In the genomic region with DNA sequence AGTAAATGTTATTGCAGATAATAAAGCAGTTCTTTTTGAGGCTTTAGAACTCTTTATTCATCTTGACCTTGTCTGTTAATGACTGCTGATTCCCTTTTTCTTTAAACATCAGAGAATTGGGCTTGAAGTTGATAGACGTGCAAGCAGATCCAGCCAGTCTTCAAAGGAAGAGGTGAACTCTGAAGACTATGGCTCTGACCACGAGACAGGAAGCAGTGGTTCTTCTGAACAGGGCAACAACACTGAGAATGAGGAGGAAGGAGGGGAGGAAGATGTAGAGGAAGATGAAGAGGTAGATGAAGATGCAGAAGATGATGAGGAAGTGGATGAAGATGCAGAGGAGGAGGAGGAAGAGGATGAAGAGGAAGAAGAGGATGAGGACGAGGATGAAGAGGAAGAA, we compare ENCODE assay signal across 18 mouse cellular contexts. TPM values are rescaled to one million over a fixed set of nuclear protein-coding genes. Genes with fewer than 3 reads are reported as not detected.
DNase-seq lines count a peak whose midpoint lies in the region; ATAC-seq lines count a peak whose summit lies in the region.
"Had no signal": no experiment of that assay in that cellular context is flagged by ENCODE, and none has a peak within 500 bp of the region (broad histone marks: within the 10 kb centered on the region; RNA-seq: fewer than 3 reads in every experiment).

No protein-coding gene starts in this region.

- no peaks in the 10 kb centered on the region for H3K4me1 ChIP-seq in liver, embryonic 12.5 days
- H3K4me1 ChIP-seq: embryonic facial prominence, embryonic 12.5 days; heart, embryonic 12.5 days; hindbrain, embryonic 10.5 days had no signal

- H3K4me3 ChIP-seq in liver, embryonic 12.5 days: no peak overlapping the region
- H3K4me3 ChIP-seq: embryonic facial prominence, embryonic 12.5 days; heart, embryonic 12.5 days; hindbrain, embryonic 10.5 days had no signal

- no peaks in the 10 kb centered on the region for H3K27me3 ChIP-seq in liver, embryonic 12.5 days (replicated peaks)
- H3K27me3 ChIP-seq: CH12.LX; embryonic facial prominence, embryonic 12.5 days; heart, embryonic 12.5 days; Patski had no signal

- 54% methylated on average over 3 of the region's 3 CpGs for WGBS in liver, embryonic 12.5 days (ENCODE audit: insufficient replicate concordance)

- H3K27ac ChIP-seq in liver, embryonic 12.5 days: no peak overlapping the region
- H3K27ac ChIP-seq: embryonic facial prominence, embryonic 12.5 days; hindbrain, embryonic 10.5 days; hindbrain, embryonic 14.5 days had no signal

- H3K4me2 ChIP-seq in liver, embryonic 12.5 days: no peak overlapping the region
- H3K4me2 ChIP-seq: embryonic facial prominence, embryonic 12.5 days; heart, embryonic 12.5 days; hindbrain, embryonic 14.5 days had no signal

- no peak overlapping the region for H3K9ac ChIP-seq in liver, embryonic 12.5 days
- H3K9ac ChIP-seq: embryonic facial prominence, embryonic 12.5 days; heart, embryonic 12.5 days; hindbrain, embryonic 14.5 days had no signal

- ATAC-seq in granulocyte monocyte progenitor cell, adult 5-6 weeks (replicated peaks; ENCODE audit: poor library complexity, severe bottlenecking): peak; percentile 37
- ATAC-seq in liver, embryonic 12.5 days: no peak
- ATAC-seq: forebrain, embryonic 16.5 days; intestine, postnatal 0 days; Patski had no signal

- peak; percentile 47 for DNase-seq in CD4-positive helper T cell, adult 2 months (ENCODE audit: low read depth, low spot score)
- DNase-seq in T-cell, adult 2 months (ENCODE audit: low spot score): peak; percentile 60
- no peak for DNase-seq in c-Kit-positive CD71-positive TER-119-positive erythroid progenitor cells, embryonic 14.5 days (ENCODE audit: low spot score)
- DNase-seq in urinary bladder, adult 18-20 months (ENCODE audit: low spot score in 2 of 2): no peak
- DNase-seq: adrenal gland, adult 8-10 months; cerebellum, adult 18-20 months; cerebellum, postnatal 10 days; gastrocnemius, postnatal 10 days had no signal

- peaks cover 53% of the 10 kb centered on the region for H3K36me3 ChIP-seq in liver, embryonic 12.5 days

- no peaks in the 10 kb centered on the region for H3K9me3 ChIP-seq in liver, embryonic 12.5 days (replicated peaks)
- H3K9me3 ChIP-seq: embryonic facial prominence, embryonic 12.5 days; heart, embryonic 12.5 days; hindbrain, embryonic 10.5 days had no signal

RNA-seq across cellular contexts. Expression of gene Ythdc1, which starts 12.8 kb away (rescaled TPM):
- 86.3 and 90.3 TPM in 2 replicates for total RNA-seq in granulocyte monocyte progenitor cell, adult 5-6 weeks (2014; fragmentation: Nextera tagmentation)
- 124 TPM in 2 replicates for total RNA-seq in granulocyte monocyte progenitor cell, adult 5-6 weeks (2017)
- 23.2 and 23.9 TPM in 2 replicates for polyA plus RNA-seq in liver, embryonic 12.5 days (2016; fragmentation: Nextera tagmentation; extraction: Ambion mirVana)

Comparison
In these comparisons a context has a peak if more than half of its experiments do, and no peak if none do; other contexts are left out.
1. DNase-seq: peak in CD4-positive helper T cell, adult 2 months (single experiment) and T-cell, adult 2 months (single experiment); none in c-Kit-positive CD71-positive TER-119-positive erythroid progenitor cells, embryonic 14.5 days (single experiment) and urinary bladder, adult 18-20 months (0 of 2).